Mouse (Mus musculus) lung, postnatal 14 days (tissue): ENCODE results near the gene Teddm2.
A peak's percentile ranks its signal among the peaks of the same experiment; 100 is the strongest.
"Not testable (repeated sequence)": the region's sequence is repeated elsewhere in the genome, so short reads cannot be mapped to it uniquely, and the experiment has no call there.

Experiments used
- DNase-seq: peaks from one replicate; pipeline ENCODE4 v3.0.0; 2021

Teddm2 gene

DNA sequence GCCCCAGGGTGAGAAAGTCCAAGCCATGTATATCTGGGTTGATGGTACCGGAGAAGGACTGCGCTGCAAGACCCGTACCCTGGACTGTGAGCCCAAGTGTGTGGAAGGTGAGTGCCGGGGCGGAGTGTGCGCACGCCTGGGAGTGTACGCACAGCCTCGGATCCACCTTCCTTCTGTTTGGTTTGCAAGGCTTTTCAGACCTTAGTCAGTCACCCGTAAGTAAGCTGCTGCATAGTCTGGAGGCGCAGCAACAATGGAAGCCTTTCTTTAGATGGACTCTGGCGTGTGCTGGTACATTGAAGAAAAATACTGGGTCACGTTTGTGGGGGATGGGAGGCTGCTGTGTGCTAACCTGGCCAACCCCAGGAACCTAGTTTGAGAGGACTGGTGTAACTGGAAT, 3.0 kb upstream of the Teddm2 start:
- DNase-seq = no peak

DNA sequence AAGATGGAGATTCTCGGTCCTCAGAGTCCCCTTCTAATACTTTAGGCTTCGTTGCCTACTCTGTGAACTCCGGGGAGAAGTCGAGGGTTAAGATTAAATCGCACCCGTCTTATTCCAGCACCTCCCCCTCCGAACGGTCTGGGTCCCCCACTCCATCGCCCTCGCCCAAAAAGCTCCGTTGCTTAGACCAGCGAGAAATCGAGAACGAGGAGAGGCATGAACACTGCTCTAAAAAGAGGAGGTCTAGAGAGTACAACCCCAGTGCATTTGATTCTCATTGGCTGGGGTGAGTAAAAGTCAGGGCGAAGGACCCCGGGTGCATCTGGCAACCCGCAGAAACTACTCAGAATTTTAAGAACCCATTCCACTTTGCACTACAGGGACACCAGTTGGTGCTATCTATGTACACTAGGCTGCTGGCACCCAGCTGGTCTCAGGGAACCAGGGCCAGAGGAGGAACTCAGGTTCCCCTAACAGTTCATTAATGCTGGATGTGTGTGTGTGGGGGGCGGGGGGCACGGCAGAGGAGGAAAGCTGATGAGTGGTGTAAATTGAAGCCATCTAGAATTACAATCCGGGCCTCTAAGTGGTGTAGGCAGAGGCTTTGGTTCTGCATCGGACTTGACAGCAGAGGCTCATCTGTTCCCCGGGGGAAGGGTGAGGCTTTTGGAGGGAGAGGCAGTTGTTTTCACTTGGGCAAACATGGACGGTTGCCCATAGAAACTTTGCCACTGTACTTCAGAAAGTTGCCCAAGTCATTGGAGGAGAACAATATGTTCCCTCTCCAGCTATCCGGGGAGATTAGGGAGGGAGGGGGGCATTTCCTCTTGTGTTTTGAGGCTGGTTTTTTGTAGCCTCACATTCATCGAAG, 1.1 kb upstream of the Teddm2 start:
- DNase-seq = peak; percentile 79

DNA sequence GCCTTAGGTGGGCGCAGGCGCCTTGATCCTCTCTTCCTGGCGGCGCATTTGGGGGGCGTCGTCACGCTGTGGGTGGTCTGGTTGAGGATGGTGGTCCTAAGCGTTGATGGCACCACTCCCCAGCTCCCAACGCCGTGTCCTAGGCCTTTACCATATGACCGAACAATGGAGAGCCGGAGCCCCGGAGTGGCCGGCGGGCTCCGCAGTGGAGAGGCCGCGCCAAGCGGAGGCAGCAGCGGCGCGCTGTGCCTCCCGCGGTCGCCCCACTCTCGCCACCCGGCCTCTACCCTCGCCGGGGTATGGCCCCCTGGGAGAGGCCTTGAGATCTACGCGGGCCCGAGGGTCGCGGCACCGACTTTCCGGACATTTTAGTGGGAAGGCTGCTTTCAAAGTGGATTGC, 353 bp upstream of the Teddm2 start:
- peak; percentile 43 for DNase-seq

DNA sequence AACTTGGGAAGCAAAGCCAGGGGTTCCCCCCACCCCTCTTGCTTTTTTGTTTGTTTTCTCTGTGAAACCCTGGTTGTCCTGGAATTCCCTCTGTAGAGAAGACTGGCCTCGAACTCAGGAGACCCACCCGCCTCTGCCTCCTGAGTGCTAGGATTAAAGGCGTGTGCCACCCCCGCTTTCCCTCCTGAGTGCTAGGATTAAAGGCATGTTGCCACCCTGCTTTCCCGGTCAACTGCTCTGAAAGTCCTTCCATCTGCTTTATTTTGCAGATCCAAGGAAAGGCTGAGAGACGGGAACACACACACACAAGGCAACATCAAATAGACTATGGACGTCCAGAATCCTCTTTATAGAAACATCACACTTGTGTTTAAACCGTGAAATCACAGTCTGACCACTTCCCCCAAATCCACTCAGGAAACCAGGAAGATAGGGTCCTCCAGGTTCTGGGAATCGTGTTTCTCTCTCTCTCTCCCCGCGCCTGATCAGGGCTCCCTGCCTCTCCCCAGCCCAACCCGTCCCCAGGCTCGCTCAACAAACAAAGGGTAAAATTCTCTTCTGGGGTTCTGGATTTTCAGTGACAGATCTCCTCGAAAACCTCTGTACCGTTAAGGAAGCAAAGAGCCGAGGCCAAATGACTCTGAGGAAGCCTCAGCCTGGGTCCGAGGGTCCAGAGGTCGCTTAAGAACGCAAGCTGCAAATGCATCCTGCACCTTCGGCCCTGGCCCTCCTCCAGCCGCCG, 868 bp downstream of the Teddm2 start:
- DNase-seq = no peak

DNA sequence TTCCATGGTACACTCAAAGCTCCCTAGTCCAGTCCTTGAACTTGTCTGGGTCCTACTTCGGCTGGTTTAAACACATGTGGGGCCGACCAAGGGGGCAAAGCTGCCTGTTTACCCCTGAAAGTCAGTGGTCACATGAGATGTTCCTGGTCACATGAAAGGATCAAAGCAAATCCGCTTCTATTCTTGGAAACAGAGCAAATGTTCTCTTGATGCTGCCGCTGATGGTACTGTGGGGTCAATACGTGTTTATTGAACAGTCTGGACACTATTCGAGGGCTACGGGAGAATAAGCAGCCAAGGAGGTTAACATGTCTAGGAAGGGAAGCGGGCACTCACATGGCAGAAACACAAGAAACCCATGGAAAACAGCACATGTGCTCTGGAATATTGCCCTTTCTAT, 2.8 kb downstream of the Teddm2 start:
- no peak for DNase-seq

DNA sequence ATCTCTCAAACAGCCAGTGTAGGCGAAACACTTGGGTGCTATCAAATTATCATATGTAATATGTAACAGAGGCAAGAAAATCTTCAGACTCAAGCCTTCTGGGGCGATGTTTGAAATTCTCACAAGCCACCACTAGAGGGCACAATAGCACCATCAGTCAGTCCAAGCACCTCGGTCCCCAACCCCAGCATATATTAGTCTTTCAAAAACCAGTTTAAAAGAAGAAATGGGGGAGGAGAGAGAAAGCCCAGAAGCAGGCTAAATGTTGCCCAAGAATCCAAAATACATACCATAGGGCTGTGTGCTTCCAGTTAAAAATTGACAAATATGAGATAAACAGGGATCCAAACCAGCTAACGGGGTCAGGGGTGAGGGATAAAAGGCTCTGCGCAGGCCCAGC, 5.0 kb downstream of the Teddm2 start:
- peak; percentile 80 for DNase-seq

DNA sequence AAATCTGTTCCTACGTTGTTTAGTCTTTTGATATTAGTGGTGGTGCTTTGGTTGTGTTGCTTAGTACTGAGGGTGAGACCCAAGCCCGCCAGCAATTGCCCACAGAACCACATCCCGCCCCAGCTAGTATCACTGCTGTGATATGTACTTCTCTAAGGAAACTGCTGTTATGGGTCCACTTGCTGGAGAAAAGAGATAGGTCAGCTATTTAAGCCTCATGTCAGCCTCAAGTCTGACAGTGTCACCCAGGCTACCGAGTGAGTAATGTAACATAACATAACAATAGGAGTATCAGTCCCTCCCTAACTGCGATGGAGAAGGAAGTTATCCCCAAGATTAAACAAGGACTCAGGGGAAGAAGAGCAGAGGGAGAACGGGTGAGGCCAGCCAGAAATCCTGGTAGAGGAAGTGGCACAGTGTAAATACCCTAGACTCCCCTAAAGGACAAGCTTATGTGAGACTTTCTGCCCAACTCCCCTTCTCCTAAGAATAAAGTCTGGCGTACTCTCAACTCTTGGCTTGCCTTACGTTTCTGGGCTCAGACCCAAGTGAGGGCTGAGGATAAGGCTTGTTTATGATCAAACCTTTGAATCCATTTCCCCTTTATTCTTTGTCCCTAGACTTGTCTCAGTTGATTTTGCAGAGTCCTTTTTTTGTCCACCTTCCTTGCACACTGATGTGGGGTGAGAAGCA, 5.7 kb downstream of the Teddm2 start:
- no peak for DNase-seq

DNA sequence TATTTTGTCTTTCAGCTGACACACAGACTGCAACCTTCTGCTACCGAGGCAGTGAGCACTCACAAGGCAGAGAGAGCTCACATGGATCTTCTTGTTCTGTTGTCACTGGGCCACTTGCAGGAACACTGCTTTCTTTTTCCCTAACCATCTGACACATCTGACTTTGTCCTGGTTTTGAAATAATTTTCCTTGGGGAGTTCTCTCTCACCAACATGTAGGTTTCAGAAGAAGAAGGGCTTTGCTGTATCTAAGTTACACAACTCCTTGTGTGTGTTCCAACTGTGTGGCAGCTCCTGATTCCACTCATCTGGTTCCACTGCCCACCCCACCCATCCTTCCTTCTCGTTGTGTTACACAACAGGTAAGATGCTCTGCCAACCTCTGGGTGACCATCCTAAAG, 6.3 kb downstream of the Teddm2 start:
- no peak for DNase-seq

DNA sequence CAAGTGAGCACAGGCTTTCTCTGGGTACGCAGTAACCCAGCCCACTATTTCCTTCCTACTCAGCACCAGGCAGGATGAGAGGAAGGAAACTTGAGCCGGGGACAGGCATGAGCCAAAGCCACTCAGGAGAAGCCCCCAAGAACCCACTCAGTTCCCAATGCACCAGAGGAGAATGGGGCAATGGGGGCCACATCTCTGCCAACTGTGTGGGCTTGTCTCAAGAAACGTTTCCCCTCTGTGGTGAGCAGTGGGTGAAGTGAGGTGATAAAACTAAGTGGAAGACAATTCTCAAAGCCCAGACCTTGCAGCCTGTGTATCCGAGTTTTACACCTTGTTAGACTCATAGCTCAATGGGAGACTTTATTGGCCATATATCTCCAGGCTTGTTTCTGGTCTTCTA, 8.6 kb downstream of the Teddm2 start, which contains the start of gene Teddm1a:
Gene Teddm1a, plus strand, starts transcription at position 301 of the 400 bp plus-strand sequence.
- no peak for DNase-seq

DNA sequence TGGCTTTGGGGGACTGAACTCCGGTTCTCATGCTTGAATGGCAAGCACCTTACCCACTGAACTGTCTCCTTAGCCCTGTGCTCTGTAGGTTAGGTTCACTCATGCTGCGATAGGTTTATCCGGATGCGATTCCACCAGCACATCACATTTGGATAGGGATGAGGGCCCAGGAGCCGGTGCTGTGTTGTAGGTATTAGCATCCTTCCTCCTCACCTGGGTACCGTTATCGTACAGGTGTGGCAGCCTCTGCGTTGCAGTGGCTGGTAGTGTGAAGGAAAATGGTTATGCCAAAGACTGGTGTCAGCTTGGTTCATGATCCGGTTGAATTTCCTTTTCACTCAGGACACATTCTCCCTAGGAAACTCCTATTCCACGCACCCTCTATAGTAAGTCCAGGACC, 9.9 kb downstream of the Teddm2 start:
- DNase-seq = no peak

DNA sequence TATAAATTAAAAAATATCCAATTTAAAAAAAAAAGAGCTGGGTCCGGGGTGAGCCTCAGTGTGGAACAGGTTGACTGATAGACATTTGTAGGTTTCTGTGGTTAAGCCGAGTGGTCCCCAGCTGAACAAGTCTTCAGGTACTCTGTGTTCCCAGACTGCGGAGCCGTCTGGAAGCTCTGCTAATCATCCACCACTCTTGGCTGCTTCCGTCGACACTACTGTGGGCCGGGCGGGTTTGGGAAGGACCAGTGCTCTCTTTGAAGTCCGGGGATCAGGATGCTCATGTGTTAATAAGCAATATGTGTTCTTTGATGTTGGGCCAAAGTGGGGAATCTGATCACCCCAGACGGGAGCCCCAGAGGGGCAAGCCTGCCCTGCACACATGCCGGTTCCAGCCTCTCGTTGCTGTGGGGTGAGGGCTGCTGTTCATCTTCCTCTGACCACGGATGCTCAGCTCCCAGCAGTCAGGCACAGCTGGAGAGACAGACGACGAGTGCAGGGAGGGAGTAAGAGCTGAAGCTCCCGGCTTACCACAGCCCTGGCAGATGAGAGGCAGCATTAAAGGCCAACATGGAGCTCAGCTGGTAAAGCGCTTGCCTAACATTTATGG, 13.9 kb downstream of the Teddm2 start:
- no peak for DNase-seq

DNA sequence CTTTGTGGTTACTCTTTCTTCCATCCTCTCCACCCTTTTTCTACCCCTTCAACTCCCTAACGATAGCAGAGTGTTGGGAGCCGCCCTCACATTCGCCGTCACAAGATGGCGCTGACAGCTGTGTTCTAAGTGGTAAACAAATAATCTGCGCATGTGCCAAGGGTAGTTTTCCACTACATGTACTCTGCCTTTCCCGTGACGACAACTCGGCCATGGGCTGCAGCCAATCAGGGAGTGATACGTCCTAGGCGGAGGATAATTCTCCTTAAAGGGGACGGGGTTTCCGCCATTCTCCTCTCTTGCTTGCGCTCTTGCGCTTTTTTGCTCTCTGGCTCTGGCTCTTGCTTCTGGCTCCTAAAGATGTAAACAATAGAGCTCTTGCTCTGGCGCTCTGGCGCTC, 19.6 kb downstream of the Teddm2 start:
- not testable (repeated sequence) for DNase-seq

DNA sequence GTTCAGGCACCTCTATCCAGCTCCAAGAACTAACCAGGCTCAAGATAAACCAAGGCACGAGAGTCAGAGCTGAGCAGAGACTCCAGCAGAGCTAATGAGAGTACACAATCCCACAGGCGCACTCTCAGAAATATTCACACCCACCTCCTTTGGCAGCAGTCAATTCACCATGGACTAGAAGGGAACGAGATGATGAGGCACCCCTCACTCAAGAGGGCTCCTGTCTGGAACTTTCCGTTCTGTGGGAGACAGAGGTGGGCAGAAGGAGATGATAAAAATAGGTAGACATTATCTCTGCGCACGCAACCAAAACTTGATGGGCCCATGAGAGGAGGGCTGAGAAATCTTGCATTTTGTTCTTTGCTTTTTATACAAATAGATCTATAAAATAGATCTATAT, 26.0 kb downstream of the Teddm2 start, which contains the start of gene Teddm1b:
Gene Teddm1b, plus strand, starts transcription at position 301 of the 400 bp plus-strand sequence.
- no peak for DNase-seq

DNA sequence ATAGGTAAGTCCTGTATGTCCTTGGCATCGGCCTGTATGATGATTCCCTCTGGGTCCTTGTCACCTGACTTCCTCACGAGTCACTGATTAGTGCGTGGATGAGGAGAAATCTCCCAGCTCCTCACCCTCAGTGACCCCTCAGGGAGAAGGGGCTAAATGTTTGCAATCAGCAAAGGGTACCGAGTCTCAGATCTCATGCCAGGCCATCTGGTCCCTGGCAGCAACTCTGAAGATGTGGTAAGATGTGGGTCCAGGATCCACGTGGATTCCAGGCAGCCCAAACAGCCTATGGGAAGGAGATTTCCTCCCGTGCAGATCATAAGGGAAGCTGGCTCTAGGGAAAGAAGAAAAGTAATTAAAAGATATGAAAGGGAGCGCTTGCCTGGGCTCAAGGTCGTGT, 44.1 kb downstream of the Teddm2 start:
- DNase-seq = no peak

DNA sequence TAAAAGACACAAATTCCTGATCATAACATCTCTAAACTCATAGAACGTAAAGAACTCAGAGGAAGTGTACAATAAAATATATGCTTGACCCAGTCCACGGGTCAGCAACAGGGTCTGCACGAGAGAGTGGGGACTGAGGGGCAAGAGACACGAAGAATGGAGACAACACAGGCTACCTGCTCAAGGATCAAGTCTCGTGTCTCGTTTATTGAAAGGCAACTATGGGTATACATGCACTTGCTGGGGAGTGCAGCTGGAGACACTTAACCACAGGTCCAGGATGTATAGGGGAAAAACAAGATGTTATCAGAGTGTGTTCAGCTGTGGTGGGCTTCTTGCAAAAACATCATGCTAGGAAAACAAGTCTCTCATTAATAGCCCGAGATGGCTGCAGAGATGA, 47.3 kb downstream of the Teddm2 start:
- DNase-seq = not testable (repeated sequence)

DNA sequence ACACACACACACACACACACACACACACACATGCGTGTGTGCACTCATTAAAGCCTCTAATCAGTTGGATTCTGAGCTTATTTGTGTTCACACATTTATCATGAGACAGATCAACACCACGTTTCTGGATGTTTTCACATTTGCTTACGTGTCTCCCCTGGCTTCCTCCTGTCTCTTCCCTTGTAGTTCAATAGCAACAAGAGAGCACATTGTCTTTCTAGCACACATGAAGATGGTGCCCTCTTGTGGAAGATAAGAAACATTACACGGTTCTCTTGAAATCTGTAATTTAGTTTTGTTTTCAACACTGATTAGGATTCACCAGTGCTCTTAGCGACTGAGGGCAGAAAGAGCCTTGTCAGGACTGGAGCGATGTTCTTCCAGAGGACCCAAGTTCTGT, 53.2 kb downstream of the Teddm2 start:
- DNase-seq = no peak

DNA sequence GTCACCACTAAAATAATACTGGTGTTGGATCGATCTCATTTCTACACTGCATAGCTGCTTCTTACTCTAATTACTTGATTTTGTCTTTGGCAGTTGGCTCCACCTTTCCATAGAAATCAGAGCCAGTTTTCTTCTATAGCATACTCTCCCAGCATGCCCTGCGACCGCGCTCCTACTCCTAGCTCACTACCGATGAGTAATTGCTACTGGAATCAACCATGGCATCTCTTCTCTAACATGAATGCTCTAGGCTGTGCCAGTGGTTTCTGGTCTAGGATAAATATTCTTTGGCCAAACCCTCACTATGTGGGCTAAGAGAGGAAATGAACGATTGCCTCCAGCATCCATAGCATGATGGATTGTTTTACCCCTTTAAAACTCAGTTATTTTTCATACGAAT, 53.6 kb downstream of the Teddm2 start:
- DNase-seq = no peak

DNA sequence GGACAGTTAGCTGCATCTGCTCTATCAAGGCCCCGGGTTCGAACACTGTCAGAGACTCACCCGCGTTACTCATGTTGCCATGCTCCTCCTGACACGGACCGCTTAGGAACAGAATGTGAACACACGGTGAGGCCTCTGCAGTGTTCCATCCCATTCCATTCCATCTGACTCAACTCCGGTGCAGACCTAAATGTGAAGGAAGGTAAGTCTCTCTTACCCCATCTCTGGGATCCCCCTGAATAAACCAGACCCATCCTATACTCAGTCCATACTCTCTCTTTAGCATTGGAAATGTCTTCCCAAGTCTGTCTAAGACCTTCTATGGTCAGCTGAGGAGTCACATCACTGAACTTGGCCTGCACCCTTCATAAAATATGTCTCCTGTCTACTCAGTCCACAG, 56.0 kb downstream of the Teddm2 start, which contains the start of gene Rgsl1:
Gene Rgsl1, minus strand, starts transcription at position 101 of the 400 bp plus-strand sequence.
- DNase-seq = no peak

DNA sequence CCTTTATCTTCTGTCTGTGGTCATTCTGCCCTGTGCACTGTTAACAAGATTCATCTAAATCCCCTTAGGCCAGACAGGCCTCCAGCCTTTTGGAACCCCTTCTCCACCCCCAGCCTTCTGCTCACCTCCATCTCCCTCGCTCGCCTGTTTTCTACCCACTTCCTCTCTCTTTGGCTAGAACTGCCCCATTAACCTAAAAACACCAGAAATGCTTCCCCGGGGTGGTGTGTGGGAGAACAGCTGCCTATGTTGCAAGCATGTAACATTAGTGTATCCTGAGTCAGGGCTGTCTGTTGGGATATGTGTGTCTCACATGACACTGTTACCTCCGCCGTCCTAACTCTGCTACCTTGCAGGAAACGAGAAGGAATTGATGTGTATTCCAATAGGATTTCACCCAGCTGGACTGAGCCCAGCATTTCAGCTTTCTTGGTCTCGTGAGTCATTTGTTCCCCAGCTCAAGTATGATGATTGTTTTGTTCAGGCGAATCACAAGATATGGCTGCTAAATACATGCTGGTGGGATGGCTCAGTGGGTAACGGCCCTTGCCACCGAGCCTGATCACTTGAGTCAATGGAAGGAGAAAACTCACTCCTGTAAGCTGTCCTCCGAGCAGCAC, 57.8 kb downstream of the Teddm2 start:
- no peak for DNase-seq

DNA sequence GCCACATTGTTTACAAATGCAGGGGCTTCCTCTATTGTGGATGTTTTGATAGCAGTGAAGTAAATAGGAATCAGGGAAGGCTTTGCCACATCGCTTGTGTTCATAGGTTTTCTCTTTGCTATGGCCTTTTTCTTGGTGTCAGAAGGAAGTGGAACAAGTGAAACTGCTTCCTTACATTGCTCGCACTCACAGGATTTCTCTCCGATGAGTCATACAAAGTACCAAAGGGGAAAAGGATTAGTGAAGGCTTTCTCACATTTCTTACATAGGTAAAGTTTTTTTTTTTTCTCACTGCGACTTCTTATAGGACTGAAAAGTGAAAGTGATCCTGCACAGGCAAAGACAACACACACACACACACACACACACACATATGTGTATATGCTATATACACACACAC, 64.0 kb downstream of the Teddm2 start:
- no peak for DNase-seq

DNA sequence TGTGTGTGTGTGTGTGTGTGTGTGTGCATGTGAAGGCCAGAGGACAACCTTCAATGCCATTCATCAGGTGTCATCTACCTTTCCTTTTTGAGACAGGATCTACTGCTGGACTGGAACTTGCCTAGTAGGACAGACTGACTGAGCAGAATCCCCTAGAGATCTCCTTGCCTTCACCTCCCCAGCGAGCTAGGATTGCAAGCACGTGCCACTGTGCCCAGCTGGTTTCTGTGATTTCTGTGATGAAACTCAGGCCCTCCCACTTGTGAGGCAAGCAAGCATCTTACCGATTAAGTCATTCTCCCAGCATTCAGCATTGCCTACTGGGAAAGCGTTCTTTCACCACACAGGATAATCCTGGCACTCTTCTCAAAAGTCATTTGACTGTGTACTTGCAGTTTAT, 69.3 kb downstream of the Teddm2 start:
- DNase-seq = no peak

DNA sequence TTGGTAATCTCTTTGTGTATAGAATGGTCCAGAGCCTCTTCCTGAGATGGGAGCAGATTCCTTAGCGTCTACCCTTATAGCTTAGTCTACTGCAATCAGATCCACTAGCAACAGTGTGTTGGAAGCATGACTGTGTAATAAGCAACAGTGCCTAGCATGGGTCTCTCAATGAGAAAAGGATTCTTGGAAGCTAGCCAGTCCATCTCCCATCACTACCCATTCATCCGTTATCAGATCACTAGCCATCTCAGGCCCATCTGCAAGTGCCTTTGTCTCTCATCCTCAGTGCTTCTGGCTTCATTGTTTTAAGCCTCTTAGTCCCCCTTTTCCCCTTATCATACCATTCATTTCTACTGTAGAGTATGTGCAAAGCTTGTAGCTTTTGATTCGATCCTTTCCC, 79.8 kb downstream of the Teddm2 start:
- no peak for DNase-seq

DNA sequence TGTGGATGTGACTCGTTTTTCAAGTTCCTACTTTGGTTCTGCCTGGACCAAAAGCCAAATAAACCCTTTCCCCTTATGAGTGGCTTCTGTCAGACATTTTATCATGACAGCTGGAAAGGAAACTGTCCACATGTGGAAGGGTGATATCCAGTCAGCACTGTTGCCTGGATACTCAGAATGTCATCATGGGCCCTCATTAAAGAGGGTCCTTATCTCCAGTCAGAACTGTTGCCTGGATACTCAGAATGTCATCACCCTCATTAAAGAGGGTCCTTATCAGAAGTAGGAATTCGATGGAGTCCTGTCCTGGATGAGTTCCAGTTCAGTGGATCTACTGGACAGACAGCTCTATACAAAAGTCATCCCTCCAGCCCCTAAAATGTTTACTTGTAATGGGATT, 85.8 kb downstream of the Teddm2 start:
- DNase-seq = no peak
